Mouse (Mus musculus) brain, adult 10 weeks (tissue): ENCODE data around the gene Spaca1. TPM values are rescaled to one million over a fixed set of nuclear protein-coding genes. Genes with fewer than 3 reads are reported as not detected.

Experiments
- polyA plus RNA-seq: library from polyadenylated mRNA; stranded (reverse); fragments of 350-450 nt; fragmentation: Illumina TruSeq; extraction: RNeasy Lipid Tissue Mini Kit (QIAGEN cat#74804); gene quantifications from one replicate; pipeline ENCODE4 v1.2.3, GENCODE M21; 2015; ENCODE audit warnings: low read depth, low replicate concordance

Spaca1 gene
- polyA plus RNA-seq = 0.40 TPM

GRCm38 (mm10) chr4:34049571-34050255 lies at the start of gene Spaca1:
Spaca1 (minus strand) TSS chr4:34050191.

Other genes with a start within 250 kb of the Spaca1 start
- 73.2 TPM for gene Cnr1, start 125.6 kb downstream of the Spaca1 start, polyA plus RNA-seq